Mouse (Mus musculus): ENCODE measurements around the gene Susd1.
A peak's percentile ranks its signal among the peaks of the same experiment; 100 is the strongest.

Susd1 gene

DNA sequence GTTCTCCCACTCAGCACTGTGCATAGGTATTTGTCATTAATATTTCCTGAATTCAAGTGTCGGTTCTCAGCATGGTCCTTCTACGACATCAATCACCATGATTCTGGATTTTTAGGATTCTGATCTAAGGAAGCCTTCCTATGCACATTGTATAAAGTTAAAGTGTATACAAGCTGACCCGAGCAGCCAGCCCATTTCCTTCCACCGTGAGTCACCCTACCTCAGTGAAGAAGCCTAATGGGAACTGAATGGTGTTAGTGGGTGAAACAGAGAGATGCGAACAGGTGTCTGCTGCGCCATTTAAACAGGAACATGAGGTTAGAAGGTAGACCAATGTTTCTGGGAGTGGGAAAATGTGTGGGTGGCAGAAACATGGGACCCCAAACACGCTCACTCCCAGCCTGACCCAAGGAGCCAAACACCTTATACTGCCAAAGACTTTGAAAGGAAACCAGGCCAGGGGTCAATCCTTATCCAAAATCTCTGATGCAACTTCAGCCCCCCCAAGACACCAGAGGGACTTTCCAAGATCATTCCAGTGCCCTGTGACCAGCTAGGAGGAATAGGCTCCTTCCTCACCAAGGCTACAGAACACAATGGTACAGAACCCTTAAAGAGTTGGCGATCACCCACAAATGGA, 99.4 kb downstream of the Susd1 start:
- no peak for DNase-seq (ENCODE audit: low spot score)

DNA sequence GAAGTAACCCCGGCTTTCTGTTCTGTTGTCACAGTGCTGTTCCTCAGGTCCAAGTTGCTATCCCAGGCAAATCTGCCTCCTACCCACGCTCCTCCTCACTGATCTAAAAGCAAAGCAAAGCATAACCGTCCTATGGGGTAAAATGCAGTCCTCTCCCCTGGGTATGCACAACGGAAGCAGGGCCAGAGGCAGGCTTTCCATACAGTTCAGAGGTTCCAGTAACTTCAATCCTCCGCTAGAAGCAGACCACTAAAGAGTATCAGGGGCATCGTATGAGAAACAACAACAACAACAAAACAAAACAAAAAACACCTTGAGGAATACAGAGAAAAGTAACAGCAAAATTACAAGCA, 100.9 kb downstream of the Susd1 start:
- no peak for DNase-seq (ENCODE audit: low spot score)

DNA sequence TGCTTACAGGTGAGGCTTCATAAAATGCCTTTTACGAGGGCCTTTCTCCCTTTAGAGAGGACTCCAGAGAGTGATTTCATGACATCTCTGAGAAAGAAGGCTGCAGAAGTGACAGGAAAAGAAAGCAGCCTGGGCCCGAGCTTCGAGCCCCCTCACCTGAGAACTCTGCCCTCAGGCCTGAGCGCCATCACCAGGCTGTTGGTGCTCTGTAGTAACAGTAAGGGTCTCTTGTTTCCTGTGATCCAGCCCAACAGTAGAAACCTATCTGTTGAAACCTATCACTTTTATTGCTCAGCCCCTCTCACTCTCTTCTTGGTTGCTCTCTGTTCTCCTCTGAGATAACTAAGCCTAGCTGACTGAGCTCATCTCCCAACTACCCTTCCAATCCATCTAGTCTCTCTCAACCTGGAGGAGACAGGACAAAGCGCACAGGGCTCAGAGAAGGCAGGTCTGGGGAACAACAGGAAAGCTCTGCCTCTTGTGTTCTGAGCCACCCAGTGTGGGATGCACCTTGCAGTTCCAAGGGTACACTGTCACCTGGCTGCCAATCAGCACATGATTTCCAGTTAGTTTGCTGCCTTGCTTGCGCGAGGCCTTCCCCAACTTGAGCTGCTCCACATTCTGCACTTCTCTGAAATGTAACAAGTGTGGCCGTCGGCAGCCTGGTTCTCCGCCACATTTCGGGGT, 101.4 kb downstream of the Susd1 start:
- DNase-seq (ENCODE audit: low spot score), result no peak

DNA sequence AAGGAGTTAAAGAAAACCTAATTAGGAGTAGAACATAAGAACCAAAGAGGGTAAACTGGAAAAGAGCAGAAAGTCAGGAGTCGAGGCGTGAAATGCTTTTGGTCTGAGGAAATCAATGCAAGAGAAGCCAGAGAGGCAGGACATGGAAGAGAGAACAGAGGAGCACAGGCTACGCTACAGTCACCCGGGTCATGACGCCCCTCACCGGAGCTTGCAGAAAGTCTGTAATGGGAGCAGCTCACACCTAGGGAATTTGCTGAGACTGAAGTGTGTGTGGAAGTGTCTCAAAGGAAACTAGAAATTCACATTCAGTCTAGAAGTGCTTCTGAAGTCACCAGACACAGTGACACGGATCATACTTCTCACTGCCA, 102.0 kb downstream of the Susd1 start:
- DNase-seq (ENCODE audit: low spot score), result no peak

- DNase-seq (ENCODE audit: low spot score), result no peak
Observed at GRCm38 (mm10) chr4:59335616-59336438, 102.6 kb downstream of the Susd1 start.

DNA sequence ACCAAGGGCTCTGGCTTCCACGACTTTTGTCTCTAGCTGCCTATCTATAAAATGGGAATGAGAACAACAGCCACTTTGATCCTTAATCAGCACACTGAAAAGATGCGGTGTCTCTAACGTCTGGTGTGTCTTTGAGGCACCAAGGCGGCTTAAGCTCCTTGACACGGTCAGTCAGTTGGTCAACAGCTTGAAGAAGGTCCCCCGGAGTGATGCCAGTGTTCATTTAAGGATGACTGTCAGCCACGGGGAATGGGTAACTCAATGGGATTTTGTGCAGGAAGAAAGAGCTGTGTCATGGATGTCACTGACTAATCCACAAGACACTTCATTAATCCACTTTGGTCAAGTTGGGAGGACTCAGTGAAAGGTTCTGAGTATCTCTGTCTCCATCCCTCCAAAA, 103.3 kb downstream of the Susd1 start:
- DNase-seq (ENCODE audit: low spot score), result no peak

DNA sequence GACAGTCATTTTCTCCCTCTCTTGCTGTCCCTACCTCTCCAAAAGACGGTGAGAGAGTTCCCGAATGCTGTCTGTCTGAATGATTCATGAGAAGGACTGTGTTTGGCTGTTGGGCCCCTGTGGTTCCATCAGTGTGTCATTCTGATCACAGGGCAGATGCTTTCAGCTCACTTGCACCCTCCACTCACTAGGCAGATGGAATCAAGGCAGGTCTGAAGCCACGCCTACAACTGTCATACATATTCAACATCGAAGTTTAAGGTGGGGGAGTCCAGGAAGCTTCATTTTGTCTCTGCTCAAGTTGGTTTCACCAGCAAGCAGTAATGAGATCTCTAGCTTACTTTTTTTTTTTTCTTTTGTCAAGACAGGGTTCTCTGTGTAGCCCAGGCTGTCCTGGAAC, 104.2 kb downstream of the Susd1 start:
- DNase-seq (ENCODE audit: low spot score), result no peak

- DNase-seq (ENCODE audit: low spot score), result no peak
Observed at GRCm38 (mm10) chr4:59333424-59333895, 105.0 kb downstream of the Susd1 start.

- no peak for DNase-seq (ENCODE audit: low spot score)
Observed at GRCm38 (mm10) chr4:59332691-59333423, 105.6 kb downstream of the Susd1 start.

DNA sequence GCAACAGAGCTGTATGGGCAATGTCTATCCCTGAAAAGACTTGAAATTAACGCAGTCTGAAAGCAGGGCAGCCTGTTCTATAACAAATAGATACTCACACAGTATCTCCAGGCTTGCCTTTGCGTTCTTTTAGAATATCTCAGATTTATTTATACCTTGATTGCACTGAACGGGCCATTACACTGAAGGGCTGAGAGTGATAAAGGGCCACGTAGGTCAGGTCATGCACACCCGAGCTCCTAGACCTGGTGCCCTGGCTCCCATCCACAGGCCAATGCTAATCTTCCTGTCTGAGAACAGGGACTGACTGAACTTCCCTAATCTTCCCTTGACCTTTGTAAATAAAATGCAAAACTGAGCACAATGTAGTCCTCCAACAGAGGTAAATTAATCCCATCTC, 106.3 kb downstream of the Susd1 start:
- DNase-seq (ENCODE audit: low spot score), result no peak

DNA sequence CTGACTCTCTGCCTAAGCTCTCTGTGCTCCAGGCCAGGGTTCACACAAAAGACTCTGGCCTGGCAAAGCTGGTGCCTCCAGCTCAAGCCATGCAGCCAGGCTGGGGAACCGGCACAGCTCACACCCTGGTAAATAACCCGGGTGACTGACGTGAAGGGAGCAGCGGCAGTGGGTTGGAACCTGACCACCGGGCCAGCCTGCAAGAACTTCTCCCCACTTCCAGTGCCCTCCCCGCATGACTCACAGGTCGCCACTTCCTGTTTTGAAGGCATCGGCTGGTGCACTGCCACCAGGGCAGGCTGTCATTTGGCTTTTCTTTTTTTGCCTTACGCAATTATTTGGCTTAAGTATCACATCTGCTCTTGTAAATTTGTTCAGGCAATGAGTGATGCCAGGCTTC, 106.8 kb downstream of the Susd1 start:
- no peak for DNase-seq (ENCODE audit: low spot score)

- no peak for DNase-seq (ENCODE audit: low spot score)
Observed at GRCm38 (mm10) chr4:59330961-59331604, 107.3 kb downstream of the Susd1 start.

DNA sequence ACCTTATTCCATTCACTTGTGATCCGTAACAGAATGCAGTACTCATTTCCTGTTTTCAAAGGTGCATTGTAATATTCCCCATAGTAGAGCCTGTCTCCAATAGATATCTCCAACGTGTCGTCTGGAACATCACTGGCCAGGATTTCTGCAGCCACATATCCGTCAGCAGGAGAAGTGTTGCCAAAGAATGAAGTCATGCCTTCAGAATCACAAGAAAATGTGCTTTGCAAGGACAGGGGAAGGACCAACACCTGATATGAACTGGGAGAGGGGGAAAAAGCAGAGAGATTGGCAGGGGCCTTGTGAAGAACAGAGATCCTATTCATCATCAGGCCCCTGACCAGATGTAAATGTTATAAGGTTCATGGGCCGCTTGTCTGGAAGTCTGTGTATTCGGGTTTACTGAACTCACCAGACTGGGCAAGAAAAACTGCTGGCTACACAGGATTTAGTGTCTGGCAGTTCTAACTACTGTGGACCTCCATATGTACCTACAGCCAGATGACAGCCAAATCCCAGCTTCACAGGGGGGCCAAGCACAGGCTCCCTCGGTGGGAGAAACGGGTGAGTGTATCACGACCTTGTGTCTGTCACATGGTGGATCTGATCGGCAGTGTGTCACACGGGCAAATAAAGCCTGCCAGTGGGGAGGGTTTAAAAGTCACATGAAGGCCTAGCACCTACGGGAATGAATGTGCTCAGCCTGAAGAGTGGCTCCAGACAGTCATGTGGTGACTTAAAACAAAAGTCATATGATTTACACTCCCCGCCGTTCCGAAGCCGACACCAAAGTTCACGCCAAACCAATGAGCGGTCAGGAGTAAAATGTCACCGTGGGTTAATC, 108.8 kb downstream of the Susd1 start:
- DNase-seq (ENCODE audit: low spot score), result peak; percentile 71

GRCm38 (mm10) chr4:59328821-59329220, 109.6 kb downstream of the Susd1 start:
- no peak for DNase-seq (ENCODE audit: low spot score)

DNA sequence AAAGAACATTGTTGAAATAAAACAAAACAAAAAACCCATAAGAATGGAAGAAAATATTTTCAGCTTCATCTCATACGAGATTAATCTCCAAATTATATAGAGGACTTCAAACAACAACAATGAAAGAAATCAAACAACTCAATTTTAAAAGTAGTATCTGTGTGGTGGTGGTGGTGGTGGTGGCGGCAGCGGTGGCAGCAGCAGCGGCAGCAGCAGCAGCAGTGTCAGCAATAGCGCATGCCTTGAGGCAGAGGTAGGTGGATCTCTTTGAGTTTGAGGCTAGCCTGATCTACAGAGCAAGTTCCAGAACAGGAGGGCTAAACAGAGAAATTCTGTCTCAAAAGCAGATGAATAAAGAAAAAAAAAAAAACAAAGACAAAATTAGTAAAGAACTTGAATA, 110.4 kb downstream of the Susd1 start:
- no peak for DNase-seq (ENCODE audit: low spot score)

DNA sequence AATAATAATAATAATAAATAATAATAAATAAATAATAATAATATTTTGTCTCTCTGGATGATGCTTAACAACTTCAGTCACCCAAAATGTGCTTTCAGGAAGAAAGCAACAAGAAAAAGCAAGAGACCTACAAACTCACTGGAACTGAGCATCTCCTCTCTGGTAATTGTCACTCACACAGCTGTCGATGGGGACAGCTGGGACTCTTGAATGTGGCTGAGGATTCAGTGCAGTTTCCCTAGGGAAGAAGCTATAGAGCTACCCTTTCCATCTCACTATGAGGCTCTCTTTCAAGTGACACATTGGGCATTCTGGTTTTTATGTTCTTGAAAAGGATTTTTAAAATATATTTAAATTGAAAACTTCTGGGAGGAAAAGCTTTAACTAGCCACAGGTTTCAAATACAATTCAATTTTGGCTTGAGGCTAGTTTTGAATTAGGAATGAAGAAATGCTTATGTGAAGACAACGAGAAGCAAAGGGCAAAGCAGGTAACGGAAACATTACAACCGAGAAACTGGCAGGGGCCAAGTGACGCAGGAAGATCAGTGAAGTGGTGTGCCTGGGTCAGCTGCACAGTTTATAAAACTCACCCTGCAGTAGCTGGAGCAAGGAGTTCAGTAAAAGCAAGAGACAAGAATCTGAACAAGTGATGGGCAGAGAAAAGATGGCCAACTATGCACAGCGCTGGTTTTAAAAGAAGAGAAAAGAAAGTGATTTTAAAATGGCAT, 112.2 kb downstream of the Susd1 start:
- DNase-seq (ENCODE audit: low spot score), result no peak

- DNase-seq (ENCODE audit: low spot score), result no peak
Observed at GRCm38 (mm10) chr4:59324317-59324716, 114.1 kb downstream of the Susd1 start.

DNA sequence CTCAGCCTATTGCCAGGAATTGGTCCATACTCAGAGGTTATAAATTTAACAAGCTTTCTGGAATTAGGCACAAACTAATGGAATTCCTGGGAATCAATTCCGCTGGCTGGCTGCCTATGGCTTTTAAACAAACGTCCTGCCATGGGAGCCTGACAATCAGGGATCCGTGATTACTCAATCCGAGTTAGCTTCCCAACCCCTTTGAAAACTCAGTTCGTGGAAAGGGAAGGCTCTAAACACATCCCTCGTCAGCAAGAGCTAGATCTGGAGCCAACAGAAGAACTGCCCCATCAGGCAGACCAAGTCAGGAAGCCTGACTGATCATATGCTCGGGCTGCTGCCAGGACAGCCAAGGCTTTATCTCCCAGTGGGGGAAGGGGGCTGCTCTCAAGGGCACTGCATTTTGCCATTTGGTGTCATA, 115.2 kb downstream of the Susd1 start:
- DNase-seq (ENCODE audit: low spot score), result peak; percentile 56

- DNase-seq (ENCODE audit: low spot score), result no peak
Observed at GRCm38 (mm10) chr4:59322733-59323132, 115.7 kb downstream of the Susd1 start.

DNA sequence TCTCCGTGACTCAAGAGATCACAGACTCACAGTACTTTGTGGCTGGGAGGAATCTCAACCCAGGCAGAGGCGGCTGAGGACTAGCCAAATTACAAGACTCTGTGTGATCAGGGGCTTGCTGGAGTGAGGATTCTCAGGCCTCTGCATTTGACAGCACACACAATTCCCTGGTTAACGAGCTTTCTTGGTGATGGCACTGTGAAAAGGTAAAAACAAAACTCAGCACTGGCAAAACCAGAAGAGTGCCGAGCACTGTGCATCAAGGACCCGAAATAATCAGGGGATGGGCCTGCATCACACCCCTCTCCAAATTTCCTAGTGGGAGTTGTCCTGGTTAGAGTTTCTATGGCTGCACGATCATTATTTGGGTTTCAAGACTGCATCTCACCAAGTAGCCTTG, 116.4 kb downstream of the Susd1 start:
- DNase-seq (ENCODE audit: low spot score), result no peak

Data from yolk sac, embryonic 10.5 days (tissue).